Mouse (Mus musculus) gastrocnemius, postnatal 14 days (tissue): ENCODE measurements around the gene Timmdc1. TPM values are rescaled to one million over a fixed set of nuclear protein-coding genes. Genes with fewer than 3 reads are reported as not detected.

ENCODE experiments used
- DNase-seq: peaks from one replicate; pipeline ENCODE4 v3.0.0; 2021; ENCODE audit warnings: mixed read lengths
- intact Hi-C: fragments of 180-260 bp; cut with DNase I; formaldehyde crosslinking; loops from one replicate; pipeline ENCODE4 v1.15.1; 2025; ENCODE audit warnings: low total_unique reads
- total RNA-seq, 2 experiments: library from RNA; stranded (reverse); gene quantifications; 2 replicates each; pipeline ENCODE4 v1.2.3; 2021

Gene Timmdc1
- total RNA-seq, 2 experiments from 2014 or later: 40.7 to 45.0 TPM

DNA sequence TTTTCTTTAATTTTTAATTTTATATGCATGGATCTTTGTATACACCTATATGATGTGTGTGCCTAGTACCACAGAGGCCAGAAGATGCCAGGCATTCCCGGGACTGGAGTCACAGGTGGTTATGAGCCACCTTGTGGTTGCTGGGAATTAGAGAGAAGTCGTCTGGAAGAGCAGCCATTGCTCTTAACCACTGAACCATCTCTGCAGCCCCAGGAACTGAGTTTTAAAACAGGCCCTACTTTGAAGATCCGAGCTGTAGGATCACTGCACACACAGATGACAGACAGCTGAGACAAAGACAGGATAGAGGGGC, 53.8 kb downstream of the Timmdc1 start:
- intact Hi-C loops: no loop called here
- no peak for DNase-seq

DNA sequence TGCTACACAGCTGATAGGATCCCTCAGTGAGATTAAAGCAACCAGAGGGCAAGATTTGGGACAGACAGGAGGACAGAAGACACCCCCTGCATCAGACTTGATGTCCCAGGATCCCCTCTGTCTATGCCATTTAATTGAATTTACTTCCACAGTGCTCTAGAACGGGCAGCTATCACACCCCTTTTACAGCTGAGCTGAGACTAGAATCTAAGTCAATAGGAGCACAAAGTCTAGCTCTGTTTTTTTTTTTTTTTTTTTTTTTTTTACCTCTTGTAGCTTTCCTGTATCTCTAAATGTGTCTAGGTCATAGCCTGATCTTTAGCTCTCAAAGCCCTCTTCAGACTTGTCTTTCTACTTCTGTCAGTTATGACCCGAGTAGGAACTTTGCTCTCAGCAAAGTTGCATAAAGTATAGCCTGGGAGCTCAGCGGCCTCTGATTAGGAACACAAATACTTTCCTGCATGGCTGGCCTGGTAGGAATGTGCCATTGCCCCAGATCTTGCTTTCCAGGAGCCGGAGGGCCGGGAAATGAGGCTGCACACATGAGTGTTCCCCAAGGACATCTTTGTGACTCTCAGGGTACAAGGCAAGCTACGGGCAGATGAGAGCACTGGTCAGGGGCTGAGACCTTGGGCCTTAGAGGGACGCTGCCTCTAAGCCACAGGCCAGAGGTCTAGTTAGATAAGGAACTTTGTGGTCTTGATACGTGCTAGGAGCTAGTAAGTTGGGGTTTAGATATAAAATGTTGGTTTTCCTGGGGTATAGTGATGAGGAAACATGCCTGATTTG, 54.4 kb downstream of the Timmdc1 start:
- intact Hi-C loops: no loop called here
- no peak for DNase-seq

DNA sequence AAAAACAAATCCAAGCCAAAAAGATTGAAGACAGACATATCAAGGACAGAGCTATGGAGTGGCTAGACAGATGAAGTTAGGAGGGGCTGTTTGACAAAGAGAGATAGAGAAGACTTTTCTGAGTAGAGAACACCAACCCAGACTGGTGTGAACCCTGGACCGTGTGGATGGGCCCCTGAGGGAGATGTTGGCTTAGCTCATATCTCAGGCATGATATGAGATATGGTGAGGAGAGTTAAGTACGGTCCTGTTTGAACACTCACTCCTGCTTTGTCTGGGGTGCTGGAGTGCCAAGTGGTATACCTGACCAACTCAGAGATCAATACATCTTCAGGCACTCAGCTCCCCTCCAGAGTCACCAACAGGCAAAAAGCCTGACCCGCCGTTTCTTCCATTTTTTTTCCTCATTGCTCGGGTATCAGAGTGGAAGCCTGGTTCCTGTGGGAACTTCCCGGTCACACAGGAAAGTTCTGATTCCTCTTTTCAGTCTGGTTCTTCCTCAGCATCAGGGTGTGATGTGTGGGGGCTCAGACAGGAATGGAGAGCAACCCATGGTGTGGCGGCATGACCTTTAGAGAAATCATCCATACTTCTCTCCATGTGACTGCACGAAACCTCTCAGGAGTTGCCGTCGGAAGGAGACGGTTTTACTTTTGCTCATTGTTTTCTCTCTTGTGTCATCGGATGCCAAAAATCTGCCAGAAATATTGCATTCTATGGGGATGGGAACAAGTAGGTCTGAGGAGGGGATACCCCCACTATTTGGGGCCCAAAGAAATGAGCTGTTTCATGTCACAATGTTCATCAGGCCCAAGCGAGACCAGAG, 55.2 kb downstream of the Timmdc1 start:
- DNase-seq: no peak
- intact Hi-C loops: no loop called here

- intact Hi-C loops: no loop called here
- DNase-seq: no peak
These were observed 56.4 kb downstream of the Timmdc1 start for GRCm38 (mm10) chr16:38466089-38466488.

GRCm38 (mm10) chr16:38463305-38463704, 59.2 kb downstream of the Timmdc1 start:
- intact Hi-C loops: no loop called here
- DNase-seq: no peak

- intact Hi-C loops: no loop called here
- DNase-seq: no peak
These were observed 60.3 kb downstream of the Timmdc1 start for GRCm38 (mm10) chr16:38462161-38462560.

DNA sequence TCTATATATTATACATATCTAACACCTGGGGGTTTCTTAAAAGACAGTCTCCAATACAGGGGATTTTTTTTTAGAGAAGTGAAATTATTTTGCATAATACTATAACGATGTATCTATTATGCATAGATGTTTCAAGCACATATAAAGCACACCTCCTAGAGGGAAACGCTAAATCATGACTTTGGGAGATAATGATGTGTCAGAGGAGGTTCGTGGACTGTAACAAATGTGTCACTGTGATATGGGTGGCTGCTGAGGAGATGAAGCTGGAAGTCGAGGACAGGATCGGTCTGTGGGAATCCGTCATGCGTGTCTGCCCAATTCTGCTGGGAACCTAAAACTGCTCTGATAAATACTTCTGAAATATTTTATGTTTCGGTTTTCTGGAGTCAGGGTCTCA, 60.7 kb downstream of the Timmdc1 start:
- intact Hi-C loops: no loop called here

GRCm38 (mm10) chr16:38459990-38460389, 62.5 kb downstream of the Timmdc1 start:
- intact Hi-C loops: no loop called here
- no peak for DNase-seq

More for the DNA sequence above, 60.7 kb downstream of the Timmdc1 start:
- DNase-seq: no peak

DNA sequence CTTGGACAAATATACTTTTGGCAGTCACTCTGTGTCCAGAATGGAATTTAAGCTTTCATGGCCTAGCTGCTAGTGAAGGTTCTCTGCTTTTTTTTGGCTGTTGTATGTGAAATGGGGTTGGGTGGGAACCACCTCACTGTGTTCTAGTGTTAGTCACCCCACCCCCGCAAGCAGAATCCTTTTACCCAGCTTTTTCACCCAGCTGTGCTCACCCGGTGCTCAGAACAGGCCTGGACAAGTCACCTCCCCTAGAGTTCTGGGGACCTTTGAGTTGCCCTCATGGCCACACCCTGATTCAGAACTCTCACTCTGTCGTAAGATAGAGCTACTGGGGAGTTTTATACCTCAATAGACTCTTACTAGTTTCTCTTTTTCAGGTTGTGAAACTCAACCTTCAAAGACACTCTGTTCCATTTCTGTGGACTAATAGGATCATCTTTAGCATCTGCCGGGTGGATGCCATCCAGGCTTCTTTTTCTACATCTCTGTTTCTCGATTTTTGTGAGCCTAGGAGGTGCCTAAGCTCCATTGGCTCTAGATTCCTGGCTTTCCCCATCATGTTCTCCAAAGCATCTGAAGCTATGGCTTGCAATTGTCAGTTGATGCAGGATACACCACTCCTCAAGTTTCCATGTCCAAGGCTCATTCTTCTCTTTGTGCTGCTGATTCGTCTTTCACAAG, 63.7 kb downstream of the Timmdc1 start:
- intact Hi-C loops: no loop called here
- no peak for DNase-seq

DNA sequence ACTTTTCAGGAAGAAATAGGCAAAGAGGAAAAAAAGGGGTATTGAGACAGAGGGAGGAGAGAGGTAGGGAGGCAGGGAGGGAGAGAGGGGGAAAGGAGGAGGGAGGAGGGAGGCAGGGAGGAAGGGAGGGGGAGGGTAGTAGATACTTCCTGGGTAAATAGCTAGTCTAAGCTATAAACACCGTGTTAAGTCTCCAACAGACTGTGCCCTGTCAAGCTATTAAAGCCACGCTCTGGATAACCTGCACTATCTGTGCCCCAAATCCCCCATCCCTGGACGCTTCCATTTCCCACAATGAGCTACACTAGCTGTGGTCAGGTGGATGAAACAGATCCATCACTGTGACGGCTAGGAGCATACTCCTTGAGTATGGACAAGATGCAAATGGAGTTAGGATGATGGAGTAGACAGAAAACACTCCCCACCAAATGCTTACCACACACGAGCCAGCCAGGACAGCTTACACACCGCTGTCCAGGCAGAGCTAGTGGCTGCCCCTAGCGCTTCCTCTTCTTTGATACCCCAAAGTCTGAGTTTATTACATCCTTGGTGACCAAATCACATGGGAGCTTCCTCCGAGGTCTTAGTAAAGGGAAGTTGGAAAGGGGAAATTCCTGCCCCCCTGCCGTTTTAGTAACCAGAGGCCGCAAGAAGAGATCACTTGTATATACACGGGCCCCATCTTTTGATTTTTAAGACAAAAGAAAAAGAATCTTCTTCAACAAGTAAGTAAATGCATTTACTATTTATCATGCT, 65.5 kb downstream of the Timmdc1 start:
- intact Hi-C loops: no loop called here
- no peak for DNase-seq

GRCm38 (mm10) chr16:38455511-38456418, 66.7 kb downstream of the Timmdc1 start, which contains the start of gene Cd80:
TSS of gene Cd80 (plus strand) at chr16:38455561.
- intact Hi-C loops: no loop called here

DNA sequence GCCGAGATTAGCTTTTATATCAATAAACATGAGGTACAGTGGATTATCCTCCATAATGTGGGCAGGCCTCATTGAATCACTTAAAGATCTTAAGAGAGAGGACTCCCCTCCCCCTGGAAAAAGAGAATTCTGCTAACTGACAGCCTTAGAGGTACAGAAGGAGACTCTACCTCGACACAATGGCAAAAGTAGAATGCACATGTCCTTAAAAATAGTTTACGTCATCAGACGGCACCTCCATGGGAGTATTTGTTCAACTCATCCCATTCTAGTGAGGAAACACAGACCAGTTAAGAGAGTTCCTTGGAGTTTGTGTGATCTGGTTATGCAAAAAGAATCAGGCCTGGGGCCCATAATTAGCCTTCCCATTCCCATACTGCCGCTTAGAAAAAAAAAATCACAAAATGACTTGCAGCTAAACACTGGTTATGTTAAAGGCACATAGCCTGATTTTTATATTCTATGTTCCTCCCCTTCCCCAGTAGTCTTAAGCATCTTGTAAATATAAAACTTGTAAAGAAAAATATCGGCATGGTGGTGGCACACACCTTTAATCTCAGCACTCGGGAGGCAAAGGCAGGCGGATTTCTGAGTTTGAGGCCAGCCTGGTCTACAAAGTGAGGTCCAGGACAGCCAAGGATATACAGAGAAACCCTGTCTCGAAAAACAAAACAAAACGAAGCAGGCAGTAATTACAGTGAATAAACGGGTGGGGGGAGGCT, 67.8 kb downstream of the Timmdc1 start:
- DNase-seq: no peak
- intact Hi-C loops: no loop called here

More at GRCm38 (mm10) chr16:38455511-38456418, 66.7 kb downstream of the Timmdc1 start, which contains the start of gene Cd80:
- DNase-seq: no peak

DNA sequence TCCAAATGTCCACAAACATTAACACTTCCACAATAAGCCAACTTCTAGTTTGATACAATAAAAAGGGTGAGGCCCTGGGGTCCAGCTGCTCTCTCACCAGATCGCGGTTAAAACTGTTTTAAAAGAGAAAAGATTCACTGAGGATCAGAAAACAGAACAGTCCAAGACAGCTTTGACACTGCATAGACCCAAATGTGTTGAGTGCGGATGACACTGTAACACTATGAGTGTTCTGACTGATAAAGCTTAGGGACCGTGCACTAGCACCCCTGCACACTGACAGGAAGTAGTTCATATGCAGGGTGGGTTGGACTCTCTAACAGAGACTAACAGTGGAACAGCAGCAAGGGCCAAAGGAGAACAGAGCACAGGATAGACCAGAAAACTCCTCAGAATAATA, 68.5 kb downstream of the Timmdc1 start:
- intact Hi-C loops: no loop called here
- no peak for DNase-seq

- DNase-seq: no peak
- intact Hi-C loops: no loop called here
These were observed 69.3 kb downstream of the Timmdc1 start for GRCm38 (mm10) chr16:38453203-38453553.

DNA sequence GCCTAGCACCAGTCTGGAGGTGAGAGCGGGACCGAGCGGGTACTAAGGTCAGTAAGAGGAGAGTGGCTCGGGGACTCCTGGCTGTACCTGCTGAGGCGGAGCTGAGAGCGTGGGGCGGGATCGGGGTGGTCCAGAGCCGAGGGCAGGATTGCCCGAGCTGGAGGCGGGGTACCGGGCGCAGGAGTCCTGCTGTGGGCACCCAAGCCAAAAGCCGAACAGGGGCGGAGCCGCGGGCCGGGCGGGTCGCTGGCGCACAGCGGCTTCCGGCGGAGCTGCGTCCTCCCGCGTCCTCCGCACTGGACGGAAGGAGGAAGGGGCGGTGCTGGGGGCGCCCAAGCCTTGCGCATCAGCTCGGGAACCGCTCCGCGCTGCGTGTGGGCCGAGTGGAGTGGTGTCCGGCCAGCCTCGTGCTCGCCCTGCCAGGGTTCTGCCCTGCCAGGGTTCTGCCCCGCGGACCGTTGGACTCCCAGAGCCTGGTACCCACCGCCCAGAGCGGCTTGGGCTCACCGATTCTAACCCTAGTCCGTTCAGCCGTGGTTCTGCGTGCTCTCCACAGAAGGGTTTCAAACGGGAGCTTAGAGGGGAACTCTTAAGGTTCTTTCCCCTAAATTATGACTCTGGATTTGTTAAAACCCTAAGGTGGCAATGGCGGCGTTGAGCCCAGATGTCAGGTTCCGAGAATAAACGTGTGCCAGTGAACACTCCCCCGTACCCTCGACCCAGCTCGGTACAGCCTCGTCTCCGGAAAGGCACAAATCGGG, 69.8 kb downstream of the Timmdc1 start, which contains the start of gene Adprh:
TSS of gene Adprh (minus strand) at position 262 of the 761 bp plus-strand sequence.
- intact Hi-C loops: no loop called here
- DNase-seq: peak; percentile 96

DNA sequence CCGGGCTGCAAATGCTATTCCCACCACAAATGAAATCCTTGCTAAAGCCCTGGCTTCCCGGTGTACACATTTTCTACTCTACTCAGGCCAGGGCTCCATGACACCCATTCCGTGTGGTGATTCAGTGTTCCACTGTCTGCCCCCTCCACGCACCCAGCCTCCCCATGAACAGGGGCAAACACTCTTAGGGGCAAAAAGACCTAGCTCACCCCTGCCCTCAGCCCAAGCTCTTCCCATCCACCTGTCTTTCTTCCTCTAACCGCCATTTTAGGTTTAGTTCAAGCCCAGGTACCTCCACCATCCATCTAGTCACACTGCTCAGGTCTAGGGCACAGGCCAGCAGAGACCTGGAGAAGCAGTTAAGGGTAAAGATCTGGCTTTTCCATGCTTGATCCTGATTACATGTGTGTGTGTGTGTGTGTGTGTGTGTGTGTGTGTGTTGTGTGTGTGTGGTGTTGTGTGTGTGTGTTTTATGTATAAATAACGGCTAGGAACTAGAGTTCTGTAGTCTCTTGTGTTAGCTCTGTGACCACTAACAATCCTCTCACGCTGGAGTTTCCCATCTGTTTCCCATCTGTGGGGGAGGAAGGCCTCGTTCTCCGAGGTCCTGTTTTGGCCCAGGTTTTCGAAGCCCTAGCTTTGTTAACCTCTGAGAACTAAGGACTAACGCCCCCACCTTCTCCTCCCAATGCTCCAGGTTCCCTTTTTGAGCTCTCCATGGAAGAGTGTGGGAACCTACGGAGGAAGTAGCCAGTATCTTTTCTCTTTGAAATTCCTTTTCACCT, 70.8 kb downstream of the Timmdc1 start:
- DNase-seq: no peak
- intact Hi-C loops: no loop called here
